Mouse (Mus musculus) c-Kit-positive CD71-positive TER-119-negative erythroid progenitor cells, embryonic 14.5 days (primary cell): Measurements from ENCODE around the gene Pllp.

ENCODE experiments used
- DNase-seq: peaks from one replicate; pipeline ENCODE4 v3.0.0-alpha.2; 2013; ENCODE audit warnings: low read depth

Gene Pllp

DNA sequence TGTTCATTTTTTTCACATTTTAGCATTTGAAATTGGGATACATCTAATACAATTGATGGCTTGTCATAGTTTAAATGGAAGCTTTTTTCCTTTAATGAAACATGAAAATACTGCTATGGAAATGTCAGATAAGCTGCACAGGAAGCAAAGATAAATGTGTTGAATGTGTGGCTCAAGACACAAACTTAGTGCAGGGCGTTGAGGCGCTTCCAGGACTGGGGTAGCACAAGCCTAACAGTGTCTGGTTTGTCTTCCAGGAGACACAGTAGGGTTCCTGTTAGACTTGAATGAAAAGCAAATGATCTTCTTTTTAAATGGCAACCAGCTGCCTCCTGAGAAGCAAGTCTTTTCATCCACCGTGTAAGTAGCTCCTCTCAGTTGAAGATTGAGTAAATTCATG, 46.6 kb downstream of the Pllp start:
- no peak for DNase-seq

- DNase-seq = no peak
Measured at GRCm38 (mm10) chr8:94646165-94646564, 49.9 kb downstream of the Pllp start.

DNA sequence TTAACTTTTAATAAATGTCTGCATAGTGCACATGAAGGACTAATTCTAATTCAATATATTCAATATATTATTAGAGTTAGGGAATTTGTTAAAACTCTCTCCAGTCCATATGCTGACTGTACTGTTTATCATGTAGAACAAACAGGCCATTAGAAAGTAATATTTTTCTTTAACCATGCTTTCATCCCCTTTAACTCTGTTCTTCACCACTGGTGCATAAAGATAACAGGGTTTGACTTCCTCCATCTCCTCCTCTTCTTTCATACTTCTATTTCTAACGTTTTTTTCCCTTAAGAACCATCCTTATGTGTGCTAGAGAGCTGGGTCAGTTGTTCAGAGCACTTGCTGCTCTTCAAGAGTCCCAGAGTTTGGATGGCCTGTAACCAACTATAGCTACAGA, 50.9 kb downstream of the Pllp start:
- no peak for DNase-seq

GRCm38 (mm10) chr8:94641938-94642337, 54.1 kb downstream of the Pllp start:
- no peak for DNase-seq

DNA sequence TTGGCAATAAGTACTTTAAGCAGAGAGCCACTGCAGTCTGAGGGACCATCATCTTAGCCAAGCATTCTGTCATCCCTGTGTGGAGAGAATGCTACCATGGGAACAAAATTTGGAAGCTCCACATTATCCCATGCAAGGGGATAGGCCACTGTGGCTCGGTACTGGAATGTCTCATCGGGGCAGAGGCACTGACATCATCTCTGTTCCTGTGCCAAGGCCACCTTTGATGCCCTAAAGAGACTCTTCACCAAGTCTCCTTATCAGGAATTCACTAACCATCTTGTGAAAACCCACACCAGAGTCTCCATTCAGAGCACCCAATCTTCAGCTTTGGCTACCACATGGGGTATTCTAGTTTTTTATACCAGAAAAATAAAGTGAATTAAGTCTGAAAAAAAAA, 54.9 kb downstream of the Pllp start:
- no peak for DNase-seq

GRCm38 (mm10) chr8:94634211-94634610, 61.9 kb downstream of the Pllp start:
- DNase-seq = peak; percentile 58

DNA sequence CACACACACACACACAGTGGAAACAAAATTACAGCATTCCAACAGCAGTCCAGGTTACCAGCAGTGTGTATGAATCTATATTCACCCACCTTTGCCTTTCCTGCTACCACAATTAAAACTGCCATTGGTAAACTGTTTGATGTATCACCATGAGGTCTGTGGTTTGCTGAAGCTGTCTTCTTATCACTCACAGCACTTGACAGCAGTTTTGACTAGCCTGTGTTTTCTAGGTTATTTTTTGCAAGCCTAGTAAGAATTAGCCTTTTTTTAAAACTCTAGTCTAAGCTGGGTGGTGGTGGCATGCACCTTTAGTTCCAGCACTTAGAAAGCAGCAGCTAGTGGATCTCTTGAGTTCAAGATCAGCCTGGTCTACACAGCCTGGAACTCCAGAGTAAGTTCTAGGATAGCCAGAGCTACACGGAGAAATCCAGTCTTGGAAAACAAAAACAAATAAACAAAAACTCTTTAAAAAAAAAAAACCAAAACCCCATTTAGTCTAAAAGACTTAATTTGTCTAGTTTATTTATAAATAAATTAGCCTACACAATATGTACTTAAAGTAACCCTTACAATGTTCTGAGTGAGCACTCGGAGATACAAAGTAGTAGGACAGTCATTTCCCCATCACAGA, 62.4 kb downstream of the Pllp start:
- peak; percentile 25 for DNase-seq
